Mouse (Mus musculus) small intestine, adult 2 months (tissue): Measurements from ENCODE around the gene Galk2.

ENCODE experiments used
- CTCF ChIP-seq: fragments of 200-500 bp; IDR thresholded peaks from 2 replicates; pipeline ENCODE4 v1.5.1; 2012; ENCODE audit warnings: low read depth, mild to moderate bottlenecking, control low read depth, inconsistent platforms, low read length, moderate library complexity, mixed read lengths; ENCODE audit not compliant: insufficient replicate concordance, insufficient read length; ENCODE audit errors: extremely low read depth
- POLR2A ChIP-seq: fragments of 200-500 bp; IDR thresholded peaks from 2 replicates; pipeline ENCODE4 v1.6.1; 2012; ENCODE audit warnings: low read depth, mild to moderate bottlenecking, control low read depth, inconsistent platforms, low read length, moderate library complexity

DNA sequence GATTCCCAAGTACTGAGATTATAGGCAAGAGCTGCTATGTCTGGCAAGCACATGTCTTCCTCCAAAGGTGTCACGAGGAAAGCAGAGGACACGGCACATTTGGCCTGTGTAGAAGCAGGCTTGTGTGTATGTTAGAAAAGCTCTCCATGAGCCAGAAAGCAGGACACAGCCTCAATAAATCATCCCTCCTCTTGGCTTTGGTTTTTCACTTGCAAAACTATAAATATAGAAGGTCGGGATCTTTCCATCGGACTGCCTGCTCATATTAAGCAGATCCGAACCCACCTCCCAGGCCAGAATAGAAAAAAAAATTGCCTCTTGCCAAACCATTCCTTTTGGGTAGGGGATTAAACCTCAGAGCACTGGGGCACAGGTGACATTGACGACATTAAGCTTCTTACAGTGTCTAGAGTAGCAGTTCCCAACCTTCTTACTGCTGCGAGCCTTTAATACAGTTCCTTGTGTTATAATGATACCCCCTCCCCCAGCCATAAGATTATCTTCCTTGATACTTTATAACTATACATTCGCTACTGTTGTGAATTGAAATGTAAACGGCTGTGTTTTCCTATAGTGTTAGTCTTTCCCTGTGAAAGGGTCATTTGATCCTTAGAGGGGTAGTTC is 44.8 kb upstream of the Galk2 start:
- no peak for TF ChIP-seq POLR2A
- no peak for TF ChIP-seq CTCF
